Mouse (Mus musculus): Measurements from ENCODE around the gene Oit3. TPM values are rescaled to one million over a fixed set of nuclear protein-coding genes. Genes with fewer than 3 reads are reported as not detected.

The Oit3 gene
- total RNA-seq (2021) = under 1 TPM in 1 of 2 experiments, not detected in 1; 0.32 TPM

DNA sequence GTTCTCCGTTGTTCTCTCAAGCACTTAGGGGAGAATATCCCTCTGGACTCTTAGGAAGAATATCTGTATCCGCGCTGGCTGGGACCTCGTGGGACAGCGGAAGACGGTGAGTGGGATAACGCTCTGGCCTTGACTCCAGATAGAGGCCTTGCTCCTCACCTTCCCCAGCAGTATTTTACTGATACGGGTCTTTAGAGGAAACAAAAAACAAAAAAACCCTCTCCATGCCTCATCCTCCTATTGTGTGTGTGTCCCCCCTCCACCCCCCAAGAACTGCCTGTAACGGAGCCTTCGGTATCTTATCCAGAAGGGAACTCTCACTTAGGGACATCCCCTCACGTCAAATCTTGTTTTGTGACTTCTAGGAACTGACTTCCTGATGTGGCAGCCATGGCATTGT, at the start of gene Oit3:
TSS of gene Oit3 (minus strand) at position 44 of the 400 bp plus-strand sequence.
- DNase-seq = no peak
- intact Hi-C loops (cut with DNase I) = no loop called here

DNA sequence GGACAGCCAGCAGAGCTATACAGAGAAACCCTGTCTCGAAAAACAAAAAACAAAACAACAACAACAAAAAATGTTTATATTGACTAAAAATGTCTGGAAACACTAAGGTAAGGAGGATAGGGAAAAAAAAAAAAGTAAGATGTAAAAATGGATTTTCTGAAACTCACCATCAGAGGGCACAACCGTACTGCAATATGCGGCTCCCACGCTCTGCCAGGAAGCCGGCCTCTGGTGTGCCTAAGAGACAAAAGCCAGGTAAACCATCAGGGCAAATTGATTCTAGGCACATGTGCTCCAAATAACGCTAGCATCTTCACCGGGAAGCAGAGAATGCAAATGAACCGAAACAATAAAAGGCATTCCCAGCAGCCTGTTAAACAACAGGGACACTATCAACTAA, 49.3 kb upstream of the Oit3 start:
- intact Hi-C loops (cut with DNase I) = loop anchor here (5.0 to 10.0 kb wide), 2 partner anchors 326 to 374 kb away; no protein-coding TSS in a partner anchor
- peak; percentile 29 for DNase-seq

DNA sequence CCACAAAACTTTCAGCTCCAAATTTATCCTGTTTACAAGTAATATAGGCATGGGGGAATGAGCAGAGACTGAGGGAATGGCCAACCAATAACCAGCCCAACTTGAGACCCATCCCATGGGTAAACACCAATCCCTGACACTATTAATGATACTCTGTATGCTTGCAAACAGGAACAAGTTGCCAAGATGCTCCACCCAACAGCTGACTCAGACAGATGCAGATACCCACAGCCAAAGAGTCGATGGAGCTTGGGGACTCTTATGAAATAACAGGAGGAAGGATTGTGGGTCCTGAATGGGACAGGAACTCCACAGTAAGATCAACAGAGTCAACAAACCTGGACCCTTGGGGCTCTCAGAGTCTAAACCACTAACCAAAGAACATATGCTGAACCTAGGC, 47.8 kb upstream of the Oit3 start:
- intact Hi-C loops (cut with DNase I) = no loop called here

DNA sequence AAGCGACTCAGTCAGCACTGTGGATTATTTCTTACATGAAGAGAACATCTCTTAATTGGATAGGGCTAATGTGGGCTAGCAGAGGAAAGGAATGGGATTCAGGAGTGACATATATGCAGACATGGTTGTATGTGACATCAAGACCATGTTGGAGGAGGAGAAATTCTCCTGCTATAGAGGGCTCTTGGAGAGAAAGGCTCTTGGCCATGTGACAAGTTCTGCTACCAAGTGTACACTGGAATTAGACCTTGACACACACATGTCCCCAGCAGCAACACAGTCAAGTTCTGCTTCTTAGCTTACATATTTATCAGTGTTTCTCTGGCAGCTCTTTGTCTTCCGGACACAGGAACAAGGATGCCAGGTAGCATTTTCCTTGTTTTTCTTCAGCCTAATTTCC, 45.8 kb upstream of the Oit3 start:
- intact Hi-C loops (cut with DNase I) = no loop called here
- DNase-seq = no peak

More for the DNA sequence above, 47.8 kb upstream of the Oit3 start:
- no peak for DNase-seq

DNA sequence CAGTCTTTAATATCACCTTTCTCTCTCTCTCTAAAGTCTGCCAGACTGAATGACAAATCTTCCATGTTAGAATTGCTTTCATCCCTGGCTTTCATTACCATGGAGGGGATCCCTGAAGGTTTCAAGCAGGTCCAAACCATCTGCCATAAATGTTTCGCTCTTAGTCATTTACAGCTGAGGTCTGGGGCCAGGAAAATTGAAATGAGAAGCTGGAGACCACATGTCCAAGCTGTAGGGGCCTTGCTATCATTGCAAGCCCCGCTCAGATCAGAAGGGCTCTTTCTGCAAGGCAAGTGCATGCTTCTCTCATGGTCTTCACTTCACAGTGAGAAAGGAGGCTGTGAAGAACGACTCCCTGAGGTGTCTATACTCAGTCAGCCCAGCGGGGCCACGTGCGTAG, 42.7 kb upstream of the Oit3 start:
- intact Hi-C loops (cut with DNase I) = no loop called here
- no peak for DNase-seq

DNA sequence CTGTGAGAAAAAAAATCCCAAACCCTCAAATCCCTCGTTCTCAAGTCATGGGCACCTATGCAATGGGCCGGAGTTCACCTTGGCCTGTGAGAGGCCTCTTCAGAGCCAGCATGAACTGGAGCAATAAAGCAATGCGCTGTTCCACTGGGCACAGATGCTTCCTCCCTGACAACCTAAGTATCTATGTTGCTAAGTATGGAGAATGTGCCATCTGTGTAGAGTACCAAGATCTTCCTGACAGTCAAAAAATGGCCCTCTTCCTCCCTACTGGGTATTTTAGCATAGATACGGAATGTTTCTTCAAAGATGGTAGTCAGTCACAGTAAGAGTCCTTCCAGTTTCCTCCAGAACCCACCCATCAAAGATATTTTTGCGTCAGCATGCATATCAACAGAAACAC, 39.8 kb upstream of the Oit3 start:
- no peak for DNase-seq
- intact Hi-C loops (cut with DNase I) = no loop called here

DNA sequence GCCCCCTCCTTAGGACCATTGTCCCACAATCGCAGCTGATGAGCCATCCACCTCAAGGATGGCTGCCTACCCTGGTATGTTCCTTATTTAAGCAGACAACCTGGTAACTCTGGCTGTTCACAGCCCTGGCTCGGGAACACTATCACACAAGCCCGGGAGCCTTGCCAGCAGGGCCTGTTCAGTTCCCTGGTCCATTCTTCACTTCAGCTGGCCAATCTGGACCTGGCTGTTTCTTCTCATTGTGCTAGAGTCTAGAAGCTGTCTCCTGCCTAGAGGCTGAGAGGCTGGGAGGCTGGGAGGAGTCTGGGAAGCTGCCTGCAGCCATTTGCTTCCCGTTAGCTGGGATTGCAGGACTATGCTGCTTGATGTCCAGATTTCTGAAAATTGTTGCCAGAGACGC, 28.9 kb upstream of the Oit3 start:
- peak; percentile 29 for DNase-seq
- intact Hi-C loops (cut with DNase I) = no loop called here

DNA sequence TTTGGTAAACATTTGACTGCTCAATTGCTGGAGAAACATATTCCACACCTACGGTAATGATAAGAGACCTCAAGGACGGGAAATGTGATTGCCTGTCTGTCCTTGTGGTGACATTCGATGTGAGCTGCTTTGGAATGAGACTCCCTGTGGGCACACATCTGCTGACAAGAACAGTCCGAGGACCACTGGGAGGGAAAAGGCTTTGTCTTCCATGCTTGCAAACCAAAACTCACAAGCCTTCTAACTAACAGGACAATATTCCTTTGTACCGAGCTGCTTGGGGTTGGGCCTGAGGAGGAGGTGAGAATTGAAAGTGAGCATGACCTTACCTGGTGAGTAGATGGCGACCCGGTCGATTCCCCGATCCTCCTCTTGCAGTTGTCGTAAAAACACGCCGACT, 25.7 kb upstream of the Oit3 start:
- intact Hi-C loops (cut with DNase I) = no loop called here
- DNase-seq = no peak

DNA sequence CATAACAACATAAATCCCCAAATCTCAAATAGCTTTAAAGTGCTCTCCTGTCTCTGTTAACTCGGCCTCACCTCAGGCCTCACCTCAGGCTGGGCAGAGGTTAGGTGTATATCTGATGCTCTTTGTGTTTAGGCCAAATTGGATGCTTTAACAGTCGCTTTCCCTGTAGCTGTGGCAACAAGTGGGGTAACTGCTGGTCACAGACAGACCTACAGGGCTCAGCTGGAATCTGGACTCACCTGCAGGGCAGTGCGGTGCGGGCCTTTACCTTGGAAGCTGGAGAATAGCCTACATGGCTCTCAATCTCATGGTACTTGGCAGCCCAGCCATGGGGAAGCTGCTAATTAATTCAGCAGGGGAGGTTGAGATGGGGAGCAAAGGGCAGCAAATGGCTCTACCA, 25.0 kb upstream of the Oit3 start:
- intact Hi-C loops (cut with DNase I) = no loop called here
- DNase-seq = no peak

DNA sequence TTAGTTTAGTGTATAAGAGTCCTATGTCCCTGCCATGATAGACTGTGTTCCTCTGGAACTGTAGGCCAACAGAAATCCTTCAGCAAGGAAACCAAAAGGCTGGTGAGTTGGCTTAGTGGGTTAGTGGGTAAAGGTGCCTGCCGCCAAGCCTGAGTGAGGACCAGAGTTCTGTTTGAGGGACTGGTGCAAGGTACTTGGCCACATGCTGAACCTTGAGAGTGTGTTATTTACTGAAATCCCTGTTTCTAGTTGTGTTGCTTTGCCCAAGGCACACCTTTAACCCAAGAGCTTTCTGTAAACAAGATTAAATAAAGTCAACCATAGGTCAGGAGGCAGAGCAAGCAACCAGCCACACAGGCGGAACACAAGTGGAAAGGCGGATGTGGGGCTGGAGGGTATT, 24.0 kb upstream of the Oit3 start:
- no peak for DNase-seq
- intact Hi-C loops (cut with DNase I) = no loop called here

DNA sequence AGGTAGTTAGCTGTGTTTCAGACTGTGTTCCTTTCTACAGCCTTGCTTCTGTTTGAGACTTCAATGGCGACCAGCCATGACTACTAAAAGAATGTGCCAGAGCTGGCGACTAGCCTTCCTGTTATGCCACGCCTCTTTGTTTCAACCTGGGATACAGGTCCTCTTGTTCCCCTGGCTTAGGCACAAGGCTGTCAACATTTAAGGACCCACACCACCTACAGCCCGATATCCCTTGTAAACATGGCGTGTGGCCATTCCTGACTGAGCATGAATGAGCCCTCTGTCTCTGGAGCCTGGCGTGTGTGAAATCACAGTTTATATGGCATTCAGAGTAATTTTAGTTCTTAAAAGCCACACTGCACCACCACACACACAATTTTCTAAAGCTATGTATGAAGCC, 20.7 kb upstream of the Oit3 start:
- no peak for DNase-seq
- intact Hi-C loops (cut with DNase I) = no loop called here

DNA sequence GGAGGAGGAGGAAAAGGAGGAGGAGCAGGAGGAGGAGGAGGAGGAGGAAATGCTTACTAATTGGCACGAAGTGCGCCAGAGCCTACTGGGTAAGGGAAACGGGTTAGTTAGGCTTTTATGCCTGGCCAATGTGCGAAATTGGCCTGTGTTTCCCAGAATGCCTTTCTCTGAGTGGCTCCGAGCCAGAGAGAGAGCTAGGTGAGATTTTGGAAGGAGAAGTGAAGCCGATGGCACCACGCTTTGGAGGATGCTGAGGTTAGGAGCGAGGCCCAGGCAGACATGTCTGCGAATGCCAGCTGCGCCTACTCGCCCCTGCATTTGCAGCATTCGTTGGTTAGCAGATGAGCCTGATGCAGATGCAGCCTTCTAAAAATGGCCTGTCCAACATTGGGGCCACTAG, 18.2 kb upstream of the Oit3 start:
- intact Hi-C loops (cut with DNase I) = no loop called here
- peak; percentile 58 for DNase-seq

DNA sequence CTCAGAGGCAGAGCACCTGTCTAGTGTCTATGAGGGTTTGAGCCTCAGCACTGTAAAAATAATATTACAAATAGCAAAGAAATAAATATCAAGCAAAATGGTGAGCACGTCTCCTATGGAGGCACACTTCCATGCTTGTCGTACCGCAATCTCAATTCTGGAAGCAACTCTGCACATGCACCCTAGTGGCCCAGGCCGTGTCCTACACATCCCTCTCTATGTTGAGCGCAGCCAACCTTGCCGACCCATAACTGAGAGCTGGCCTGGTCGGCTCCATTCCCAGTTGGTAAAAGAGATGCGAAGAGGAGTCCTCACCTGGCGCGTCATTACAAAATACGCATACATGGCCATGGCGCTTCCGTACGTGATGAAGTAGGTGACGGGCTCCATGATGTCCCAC, 13.1 kb upstream of the Oit3 start:
- DNase-seq = no peak
- intact Hi-C loops (cut with DNase I) = no loop called here

DNA sequence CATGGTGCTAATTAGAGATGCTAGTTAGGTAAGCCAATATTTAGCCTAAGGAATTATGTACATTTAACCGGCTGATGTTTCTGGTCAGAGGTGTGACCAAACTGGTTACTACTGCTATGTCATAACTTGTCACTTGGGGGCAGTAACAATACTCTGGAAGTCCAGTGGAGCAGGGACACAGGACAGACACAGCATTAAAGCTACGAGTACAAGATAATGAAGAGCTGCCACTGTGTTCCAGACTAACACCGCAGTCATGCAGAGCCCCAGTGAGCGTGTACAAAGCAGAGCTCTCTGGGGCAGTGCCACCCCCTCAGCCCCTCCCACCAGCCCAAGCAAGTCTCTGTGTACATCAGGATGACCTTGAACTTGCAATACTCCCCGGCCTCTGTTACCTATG, 10.3 kb upstream of the Oit3 start:
- DNase-seq = no peak
- intact Hi-C loops (cut with DNase I) = no loop called here

DNA sequence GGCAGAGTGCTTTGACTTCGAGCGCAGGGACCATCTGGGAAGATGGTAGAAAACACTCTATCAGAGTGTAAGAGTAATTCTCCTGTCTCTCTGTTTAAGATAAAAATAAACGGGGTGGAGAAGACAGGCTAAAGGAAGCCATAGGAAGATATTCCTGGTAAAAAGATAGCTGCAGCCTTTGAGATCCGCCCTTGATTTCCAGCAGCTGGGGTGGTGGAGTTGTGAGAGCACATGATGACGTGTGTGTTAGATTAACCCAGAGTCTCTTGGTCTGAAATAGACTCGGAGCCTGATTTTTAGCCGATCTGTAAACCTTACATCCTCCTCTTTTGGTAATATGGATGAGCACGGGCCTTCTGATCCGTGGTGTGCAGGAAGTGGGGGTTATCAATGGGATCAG, 6.0 kb upstream of the Oit3 start:
- DNase-seq = no peak
- intact Hi-C loops (cut with DNase I) = no loop called here

DNA sequence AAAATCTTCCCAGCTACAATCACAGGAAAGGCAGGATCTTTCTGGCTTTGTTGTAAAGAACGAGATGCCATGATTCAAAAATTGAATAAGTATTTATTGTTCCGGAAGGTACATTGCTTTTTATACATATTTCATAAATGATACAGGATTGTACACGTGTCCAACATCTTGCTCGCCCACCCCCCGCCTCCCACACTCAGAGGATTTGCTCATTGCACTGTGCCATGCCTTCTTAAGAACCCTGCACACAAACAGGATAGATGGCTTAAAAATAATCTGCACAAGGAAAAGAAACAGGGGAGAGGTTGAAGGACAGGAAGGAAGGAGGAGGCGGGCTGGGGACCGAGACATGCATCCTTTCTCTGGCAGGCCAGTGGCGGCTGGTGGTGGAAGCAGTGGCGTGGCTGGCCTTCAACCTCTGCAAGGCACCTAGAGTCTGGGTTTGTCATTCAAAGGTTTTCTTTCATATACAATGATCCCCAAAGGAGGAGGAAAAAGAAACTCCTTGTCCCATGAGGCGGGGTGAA, 5.4 kb upstream of the Oit3 start:
- DNase-seq = no peak
- intact Hi-C loops (cut with DNase I) = no loop called here

DNA sequence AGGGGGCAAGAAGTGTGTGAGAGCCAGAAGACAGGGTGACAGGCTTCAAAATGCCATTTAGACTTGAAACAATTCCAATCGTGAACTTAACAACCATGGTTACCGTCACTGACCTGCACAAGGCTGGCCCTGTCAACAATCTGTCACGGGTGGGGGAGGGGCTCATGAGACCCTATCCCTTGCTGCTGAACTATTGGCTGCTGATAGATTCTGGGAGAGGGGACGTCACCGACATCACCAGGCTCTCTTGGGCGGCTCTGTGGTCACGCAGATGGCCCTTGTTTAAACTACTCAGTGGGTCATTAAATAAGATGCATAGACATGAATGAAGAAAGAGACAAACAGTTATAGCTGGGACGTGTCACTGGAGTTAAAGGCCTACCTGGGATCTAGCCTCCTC, 3.1 kb upstream of the Oit3 start:
- intact Hi-C loops (cut with DNase I) = no loop called here
- DNase-seq = peak; percentile 22

DNA sequence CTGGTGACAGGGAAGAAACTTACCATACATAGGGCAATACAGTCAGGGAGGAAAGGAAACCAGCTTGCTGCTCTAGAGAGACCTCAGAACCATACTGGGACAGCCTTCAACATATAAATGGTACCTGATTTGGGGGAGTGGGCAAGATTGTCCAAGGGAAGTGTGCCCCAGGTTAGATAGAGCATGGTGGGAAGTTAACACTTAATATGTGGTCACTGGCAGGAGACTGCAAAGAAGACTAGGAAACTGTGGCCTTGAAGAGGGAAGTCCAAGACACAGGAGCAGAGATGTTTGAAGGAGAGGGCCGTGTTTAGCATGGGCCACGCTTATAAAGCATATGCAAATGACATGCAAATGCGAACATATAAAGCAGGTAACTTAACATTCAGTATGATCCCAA, 2.5 kb upstream of the Oit3 start:
- intact Hi-C loops (cut with DNase I) = no loop called here
- no peak for DNase-seq

DNA sequence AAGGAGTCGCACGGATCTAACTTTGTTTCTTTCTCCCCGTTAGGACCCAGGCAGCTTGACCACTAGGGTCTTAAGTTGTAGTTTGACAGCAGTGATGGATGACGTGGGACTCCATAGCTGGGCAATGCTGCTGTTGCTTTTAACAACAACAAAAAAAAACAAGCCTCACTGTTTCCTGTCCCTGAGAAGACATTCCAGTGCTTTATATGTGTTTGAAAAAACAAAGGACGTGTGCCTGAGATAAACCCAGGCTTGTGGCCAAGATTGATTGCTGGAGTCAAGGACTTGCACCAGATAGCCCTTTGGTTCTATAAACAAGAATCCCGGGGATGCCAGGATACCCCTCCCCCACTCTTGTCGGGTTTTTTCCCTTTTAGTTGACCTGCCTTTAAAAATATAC, 1.6 kb upstream of the Oit3 start:
- no peak for DNase-seq
- intact Hi-C loops (cut with DNase I) = no loop called here

DNA sequence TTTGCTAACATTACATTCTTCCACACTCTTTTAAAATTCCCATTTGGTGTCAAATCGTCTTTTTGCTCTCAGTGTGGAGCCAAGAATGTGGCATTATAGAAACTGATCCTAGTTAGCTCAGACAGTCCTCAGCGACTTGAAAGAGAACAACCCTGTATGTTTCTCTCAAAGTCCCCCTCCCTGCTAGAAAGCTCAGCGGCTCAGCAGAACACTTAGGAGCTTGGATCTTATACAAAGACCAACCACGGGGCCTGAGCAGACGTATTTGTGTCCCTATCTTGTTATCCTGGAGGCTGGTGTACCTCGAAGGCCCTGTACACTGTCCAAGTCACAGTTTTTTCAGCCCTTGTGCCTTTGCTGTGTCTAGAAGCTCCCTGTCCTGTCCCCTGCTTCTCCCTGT, 1.4 kb downstream of the Oit3 start:
- no peak for DNase-seq
- intact Hi-C loops (cut with DNase I) = no loop called here

DNA sequence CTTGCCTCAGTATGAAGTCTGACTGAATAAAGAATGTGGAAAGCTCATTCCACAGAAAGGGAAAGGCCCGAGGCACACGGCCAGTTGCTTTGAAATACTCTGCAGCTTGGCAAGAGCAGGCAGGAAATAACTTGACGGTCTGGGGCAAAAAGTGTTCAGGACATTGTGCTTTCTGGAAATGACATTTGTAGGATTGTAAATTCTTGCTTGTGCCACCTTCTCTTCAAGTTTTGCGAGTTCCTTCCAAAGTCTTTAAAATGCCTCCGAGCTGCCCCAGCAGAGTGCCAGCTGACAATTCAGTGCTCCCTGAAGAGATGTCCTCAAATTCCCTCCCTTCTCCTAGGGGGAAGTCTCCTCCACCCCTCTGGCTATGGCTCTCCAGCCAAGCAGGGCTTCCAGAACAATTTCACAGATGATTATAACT, 2.1 kb downstream of the Oit3 start:
- no peak for DNase-seq
- intact Hi-C loops (cut with DNase I) = no loop called here

DNA sequence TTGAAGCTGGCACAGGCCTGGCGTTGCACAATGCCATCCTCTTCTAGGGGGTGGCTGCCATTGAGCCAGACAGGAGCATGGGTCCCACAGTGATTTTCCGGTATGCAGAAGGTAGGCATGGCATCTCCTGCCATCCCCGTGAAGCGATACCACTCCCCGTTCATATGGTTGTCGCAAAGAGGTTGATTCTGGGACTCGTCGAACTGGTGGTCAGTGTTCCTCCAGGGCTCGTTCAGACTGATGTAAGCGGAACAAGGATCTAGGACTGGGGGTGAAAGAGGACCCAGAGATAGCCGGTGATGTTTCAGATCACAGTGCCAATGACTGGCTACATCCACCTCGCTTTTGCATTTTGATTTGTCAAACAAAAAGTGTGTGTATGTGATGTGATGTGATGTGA, 2.9 kb downstream of the Oit3 start:
- no peak for DNase-seq
- intact Hi-C loops (cut with DNase I) = no loop called here

DNA sequence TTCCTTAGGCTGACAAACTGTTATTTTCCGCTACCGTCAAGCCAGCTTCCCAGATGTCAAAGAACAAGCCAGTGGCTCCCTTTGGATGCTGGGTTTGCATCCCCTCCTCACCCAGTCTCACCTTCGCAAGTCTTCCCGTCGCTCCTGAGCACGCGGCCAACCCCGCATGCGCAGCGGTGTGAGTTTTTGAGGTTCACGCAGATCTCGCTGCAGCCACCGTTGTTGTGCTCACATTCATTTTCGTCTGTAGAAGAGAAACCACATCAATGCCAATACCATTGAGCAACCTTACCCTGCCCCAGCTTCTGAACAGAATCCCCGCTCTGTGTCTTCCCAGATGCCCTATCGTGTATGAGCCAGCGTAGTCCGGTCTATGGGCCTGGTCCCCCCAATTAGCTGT, 5.8 kb downstream of the Oit3 start:
- DNase-seq = no peak
- intact Hi-C loops (cut with DNase I) = no loop called here
